9 mouse cellular contexts compared by ENCODE assay signal in genomic region chr5:120465062-120465461, GRCm38 (mm10). TPM values are rescaled to one million over a fixed set of nuclear protein-coding genes. Genes with fewer than 3 reads are reported as not detected.
DNase-seq lines count a peak whose midpoint lies in the region; ATAC-seq lines count a peak whose summit lies in the region.
"Had no signal": no experiment of that assay in that cellular context is flagged by ENCODE, and none has a peak within 500 bp of the region (broad histone marks: within the 10 kb centered on the region; RNA-seq: fewer than 3 reads in every experiment).

No protein-coding gene starts in this region.

- no peak overlapping the region for H3K4me2 ChIP-seq in neural tube, embryonic 11.5 days (ENCODE audit: low read depth)
- H3K4me2 ChIP-seq: heart, embryonic 13.5 days had no signal

- no peak for ATAC-seq in neural tube, embryonic 11.5 days (ENCODE audit: insufficient read depth, low FRiP score, low TSS enrichment)
- no peak for ATAC-seq in erythroid progenitor cell, adult 5-6 weeks (replicated peaks; ENCODE audit: low FRiP score, poor library complexity, severe bottlenecking)

- peak; percentile 63 to 77 for DNase-seq in cerebellum, postnatal 14 days
- no peak for DNase-seq in cerebellum, adult 11-12 months
- peak; percentile 32 for DNase-seq in neural tube, embryonic 11.5 days (ENCODE audit: low spot score)
- no peak for DNase-seq in neural tube, embryonic 10.5 days (ENCODE audit: extremely low spot score, low spot score)
- DNase-seq in kidney, postnatal 36 days: peak; percentile 21 to 70
- DNase-seq in thymus, postnatal 14 days: peak; percentile 53
- no peak for DNase-seq in heart, adult 11 months

- no peak overlapping the region for H3K4me3 ChIP-seq in neural tube, embryonic 11.5 days (ENCODE audit: low read depth, low read length)
- H3K4me3 ChIP-seq: heart, embryonic 13.5 days had no signal

- no peaks in the 10 kb centered on the region for H3K4me1 ChIP-seq in neural tube, embryonic 11.5 days (ENCODE audit: control insufficient read depth, insufficient read depth, low read length)

- no peak overlapping the region for H3K27ac ChIP-seq in neural tube, embryonic 11.5 days (ENCODE audit: low read depth, low read length)

- H3K36me3 ChIP-seq in neural tube, embryonic 11.5 days (ENCODE audit: control insufficient read depth, insufficient read depth, low read length): no peaks in the 10 kb centered on the region
- H3K36me3 ChIP-seq: heart, embryonic 13.5 days had no signal

- H3K9ac ChIP-seq in neural tube, embryonic 11.5 days (ENCODE audit: low read length): no peak overlapping the region
- H3K9ac ChIP-seq: heart, embryonic 13.5 days had no signal

- no peaks in the 10 kb centered on the region for H3K27me3 ChIP-seq in neural tube, embryonic 11.5 days (ENCODE audit: control insufficient read depth, insufficient read depth, low read length)

- WGBS in neural tube, embryonic 11.5 days: 43% methylated on average over 5 of the region's 5 CpGs

- 0 out of 2 replicates have a peak, but pooled peaks cover 3% of the 10 kb centered on the region for H3K9me3 ChIP-seq in neural tube, embryonic 11.5 days (ENCODE audit: control insufficient read depth, low read length)
- H3K9me3 ChIP-seq: heart, embryonic 13.5 days had no signal

RNA-seq across cellular contexts. Expression of gene Sdsl, which starts 7.5 kb away (rescaled TPM):
- polyA plus RNA-seq in neural tube, embryonic 11.5 days (2014; fragmentation: Nextera tagmentation; extraction: Ambion mirVana): 5.3 and 5.9 TPM in 2 replicates
- 4.2 TPM in 1 of 2 replicates, not detected in the other for total RNA-seq in erythroid progenitor cell, adult 5-6 weeks (2015; ENCODE audit: low replicate concordance)
- 2.7 and 4.8 TPM in 2 replicates for total RNA-seq in erythroid progenitor cell, adult 5-6 weeks (2017; ENCODE audit: low replicate concordance)

RNA-seq across cellular contexts. Expression of gene Sds, which starts 11.3 kb away (rescaled TPM):
- polyA plus RNA-seq in neural tube, embryonic 11.5 days (2014; fragmentation: Nextera tagmentation; extraction: Ambion mirVana): not detected in 2 replicates
- not detected in 2 replicates for total RNA-seq in erythroid progenitor cell, adult 5-6 weeks (2015; ENCODE audit: low replicate concordance)
- total RNA-seq in erythroid progenitor cell, adult 5-6 weeks (2017; ENCODE audit: low replicate concordance): not detected in 2 replicates
- polyA plus RNA-seq: heart, embryonic 13.5 days had no signal

RNA-seq across cellular contexts. Expression of gene Lhx5, which starts 33.6 kb away (rescaled TPM):
- polyA plus RNA-seq in neural tube, embryonic 11.5 days (2014; fragmentation: Nextera tagmentation; extraction: Ambion mirVana): 29.9 and 31.2 TPM in 2 replicates
- not detected in 2 replicates for total RNA-seq in erythroid progenitor cell, adult 5-6 weeks (2015; ENCODE audit: low replicate concordance)
- total RNA-seq in erythroid progenitor cell, adult 5-6 weeks (2017; ENCODE audit: low replicate concordance): not detected in 2 replicates
- polyA plus RNA-seq: heart, embryonic 13.5 days had no signal

RNA-seq across cellular contexts. Expression of gene Plbd2, which starts 38.4 kb away (rescaled TPM):
- polyA plus RNA-seq in neural tube, embryonic 11.5 days (2014; fragmentation: Nextera tagmentation; extraction: Ambion mirVana): 33.3 and 33.6 TPM in 2 replicates
- 1.1 and 2.1 TPM in 2 replicates for total RNA-seq in erythroid progenitor cell, adult 5-6 weeks (2015; ENCODE audit: low replicate concordance)
- 2.0 and 3.9 TPM in 2 replicates for total RNA-seq in erythroid progenitor cell, adult 5-6 weeks (2017; ENCODE audit: low replicate concordance)

RNA-seq across cellular contexts. Expression of gene Slc8b1, which starts 45.9 kb away (rescaled TPM):
- 2.9 and 4.9 TPM in 2 replicates for polyA plus RNA-seq in neural tube, embryonic 11.5 days (2014; fragmentation: Nextera tagmentation; extraction: Ambion mirVana)
- total RNA-seq in erythroid progenitor cell, adult 5-6 weeks (2015; ENCODE audit: low replicate concordance): 3.4 and 5.0 TPM in 2 replicates
- total RNA-seq in erythroid progenitor cell, adult 5-6 weeks (2017; ENCODE audit: low replicate concordance): 3.0 and 6.7 TPM in 2 replicates

Comparison
In these comparisons a context has a peak if more than half of its experiments do, and no peak if none do; other contexts are left out.
1. DNase-seq: peak in cerebellum, postnatal 14 days (2 of 2), neural tube, embryonic 11.5 days (single experiment), kidney, postnatal 36 days (2 of 2) and thymus, postnatal 14 days (single experiment); none in cerebellum, adult 11-12 months (single experiment), neural tube, embryonic 10.5 days (single experiment) and heart, adult 11 months (single experiment).